Mouse (Mus musculus) adrenal gland (tissue): ENCODE results near the gene Tpp2.
"Not testable (repeated sequence)": the region's sequence is repeated elsewhere in the genome, so short reads cannot be mapped to it uniquely, and the experiment has no call there.

Source experiments
- intact Hi-C: fragments of 180-260 bp; cut with DNase I; formaldehyde crosslinking; loops from one replicate; pipeline ENCODE4 v1.15.1; 2025
- long read RNA-seq, 2 experiments: library from polyadenylated mRNA; unstranded; transcript quantifications; one replicate each; pipeline ENCODE4 v2.0.0; 2020; ENCODE audit warnings: borderline replicate concordance in 1 of 2; ENCODE audit not compliant: insufficient replicate concordance in 1 of 2

Gene Tpp2
- long read RNA-seq, experiment 1, full-length matches to known transcripts, result 3 of 32 reads
- long read RNA-seq, experiment 1, partial matches to known transcripts, result 20 of 32 reads
- long read RNA-seq, experiment 1, other reads (novel, unspliced or antisense), result 9 of 32 reads
- long read RNA-seq, experiment 2, full-length matches to known transcripts, result 6 of 41 reads
- long read RNA-seq, experiment 2, partial matches to known transcripts, result 33 of 41 reads
- long read RNA-seq, experiment 2, other reads (novel, unspliced or antisense), result 2 of 41 reads

DNA sequence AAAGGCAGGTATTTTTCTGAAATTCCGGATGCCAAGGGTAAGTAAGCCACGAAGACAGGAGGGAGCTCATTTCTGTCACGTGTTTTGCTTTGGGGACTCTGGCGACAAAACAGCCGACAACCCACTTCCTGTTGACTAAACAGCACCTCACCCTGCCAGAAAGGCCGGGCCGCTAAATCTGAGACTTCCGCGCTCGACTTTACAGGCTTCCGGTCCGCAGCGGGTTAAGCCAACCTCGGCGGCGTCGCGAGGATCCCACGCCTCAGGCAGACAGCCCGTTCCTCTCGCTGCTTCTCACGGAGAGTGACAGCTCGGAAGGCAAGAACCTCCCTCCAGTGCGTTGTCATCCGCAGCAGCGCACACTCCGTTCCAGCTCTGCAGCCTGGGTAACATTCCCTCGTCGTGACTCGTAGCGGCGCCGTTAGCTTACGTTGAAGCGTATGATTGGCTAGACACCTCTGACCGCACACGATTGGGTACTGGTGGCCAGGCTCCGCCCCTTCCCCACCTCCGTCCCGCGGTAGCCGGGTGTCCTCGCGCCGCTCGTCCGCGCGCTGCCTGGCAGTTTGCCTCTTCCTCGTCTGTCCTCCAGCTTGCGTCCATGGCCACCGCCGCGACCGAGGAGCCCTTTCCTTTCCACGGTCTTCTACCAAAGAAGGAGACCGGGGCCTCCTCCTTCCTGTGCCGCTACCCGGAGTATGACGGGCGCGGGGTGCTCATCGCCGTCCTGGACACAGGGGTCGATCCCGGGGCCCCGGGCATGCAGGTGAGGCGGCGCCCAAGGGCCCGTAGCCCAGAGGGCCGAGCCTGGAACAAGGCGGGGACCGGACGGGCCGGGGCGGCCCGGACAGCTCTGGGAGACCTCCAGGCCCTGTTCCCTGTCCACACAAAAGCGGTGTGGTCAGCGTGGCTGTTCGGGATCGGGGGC is at the start of gene Tpp2:
TSS of gene Tpp2 (plus strand) at position 160 of the 928 bp plus-strand sequence.
- intact Hi-C loops, result no loop called here

- intact Hi-C loops, result not testable (repeated sequence)
Observed at GRCm38 (mm10) chr1:43888358-43888757, 45.1 kb upstream of the Tpp2 start.

DNA sequence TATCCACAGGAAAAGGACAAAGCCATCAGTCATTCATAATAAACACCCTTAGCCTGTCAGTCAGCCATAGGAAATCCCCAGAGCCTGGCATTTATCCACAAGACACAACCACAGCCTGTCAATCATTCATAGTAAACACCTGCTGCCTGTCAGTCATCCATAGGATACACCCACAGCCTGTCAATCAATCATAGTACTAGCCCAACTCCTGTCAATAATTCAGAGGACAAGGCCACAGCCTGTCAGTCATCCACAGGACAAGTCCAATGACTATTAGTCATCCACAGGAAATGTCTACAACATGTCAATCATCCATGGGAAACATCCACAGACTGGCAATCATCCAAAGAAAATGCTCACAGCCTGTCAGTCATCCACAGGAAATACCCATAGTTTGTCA is 37.7 kb upstream of the Tpp2 start:
- intact Hi-C loops, result loop anchor here (5.0 kb wide), 1 partner anchor 147 kb away; no protein-coding TSS in a partner anchor

DNA sequence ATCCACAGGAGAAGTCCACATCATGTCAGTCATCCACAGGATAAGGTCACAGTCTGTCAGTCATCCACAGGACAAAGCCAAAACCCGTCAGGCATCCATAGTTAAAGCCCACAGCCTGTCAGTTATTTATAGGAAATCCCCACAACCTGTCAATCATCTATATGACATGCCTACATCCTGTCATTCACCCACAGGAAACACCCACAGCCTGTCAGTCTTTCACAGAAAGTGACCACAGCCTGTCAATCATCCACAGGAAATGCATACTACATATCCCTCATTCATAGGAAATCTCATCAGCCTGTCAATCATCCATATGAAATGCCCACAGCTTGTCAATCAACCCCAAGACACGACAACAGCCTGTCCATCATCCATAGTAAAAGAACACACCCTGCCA is 36.3 kb upstream of the Tpp2 start:
- intact Hi-C loops, result loop anchor here (5.0 kb wide), 1 partner anchor 145 kb away; no protein-coding TSS in a partner anchor

GRCm38 (mm10) chr1:43897987-43898386 is 35.5 kb upstream of the Tpp2 start:
- intact Hi-C loops, result loop anchor here (5.0 kb wide), 1 partner anchor 144 kb away; no protein-coding TSS in a partner anchor

- intact Hi-C loops, result loop anchor here (1.0 to 5.0 kb wide), 2 partner anchors 139 to 143 kb away; no protein-coding TSS in a partner anchor
Observed at GRCm38 (mm10) chr1:43898991-43899714, 34.3 kb upstream of the Tpp2 start.

DNA sequence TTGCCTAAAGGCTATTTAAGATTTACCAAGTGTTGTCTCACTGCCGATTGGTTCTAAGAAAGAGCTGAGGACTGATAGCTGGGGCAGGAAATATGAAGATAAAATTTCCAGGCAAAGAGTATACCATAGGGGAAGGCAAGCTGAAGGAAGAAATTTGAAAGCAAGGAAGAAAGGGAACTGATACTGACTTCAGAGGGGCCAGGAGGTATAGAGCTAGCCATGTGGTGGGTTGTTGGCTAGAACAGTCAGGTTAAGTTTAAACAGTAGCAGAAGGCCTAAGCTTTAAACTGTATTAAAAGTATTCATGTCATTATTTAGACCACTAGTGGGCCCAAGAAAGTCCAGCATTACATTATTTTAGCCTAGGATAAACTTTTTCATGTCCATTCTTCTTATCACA is 31.0 kb upstream of the Tpp2 start:
- intact Hi-C loops, result loop anchor here (5.0 kb wide), 1 partner anchor 160 kb away; the partner anchor contains the start of gene Gm8251

DNA sequence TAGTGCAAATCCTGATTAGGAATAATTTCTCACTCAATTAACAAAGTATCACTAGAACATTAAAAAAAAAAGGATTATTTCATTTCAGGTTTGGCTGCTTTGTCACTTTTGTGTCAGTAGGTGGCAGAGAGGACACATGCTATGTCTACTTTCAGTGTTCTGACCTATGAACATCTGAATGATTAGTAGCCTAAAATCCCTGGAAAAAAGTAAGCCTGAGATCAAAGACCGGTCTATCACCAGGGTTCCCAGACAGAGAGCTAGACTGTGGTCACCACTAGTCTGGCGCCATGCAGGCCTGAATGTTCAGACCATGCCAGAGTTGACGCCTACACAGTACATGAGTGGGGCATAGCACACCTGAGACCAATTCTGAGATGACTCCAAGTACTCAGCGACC is 30.6 kb upstream of the Tpp2 start:
- intact Hi-C loops, result loop anchor here (5.0 kb wide), 1 partner anchor 159 kb away; the partner anchor contains the start of gene Gm8251

- intact Hi-C loops, result no loop called here
Observed at GRCm38 (mm10) chr1:43915428-43915827, 18.0 kb upstream of the Tpp2 start.

- intact Hi-C loops, result no loop called here
Observed at GRCm38 (mm10) chr1:43916854-43917253, 16.6 kb upstream of the Tpp2 start.

DNA sequence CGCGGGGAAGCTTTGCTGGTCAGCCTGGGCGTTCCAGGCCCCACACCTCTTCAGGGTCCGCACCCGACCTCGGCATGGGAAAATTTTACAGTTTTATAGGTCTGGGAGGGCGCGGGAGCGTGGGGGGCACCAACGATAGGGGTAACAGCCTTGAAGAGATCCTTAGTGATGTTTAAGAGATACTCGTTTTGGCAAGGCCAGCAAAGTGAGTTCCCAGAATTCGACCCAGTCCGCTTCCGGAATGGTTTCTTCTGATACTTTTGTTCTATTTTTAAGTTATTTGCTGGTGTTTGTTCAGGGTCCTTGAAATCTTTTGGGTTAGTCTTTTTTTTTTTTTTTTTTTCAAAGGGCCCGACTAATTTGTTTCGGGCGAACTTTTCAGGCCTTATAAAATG is 966 bp downstream of the Tpp2 start:
- intact Hi-C loops, result no loop called here

- intact Hi-C loops, result no loop called here
Observed at GRCm38 (mm10) chr1:43939310-43939709, 5.9 kb downstream of the Tpp2 start.

DNA sequence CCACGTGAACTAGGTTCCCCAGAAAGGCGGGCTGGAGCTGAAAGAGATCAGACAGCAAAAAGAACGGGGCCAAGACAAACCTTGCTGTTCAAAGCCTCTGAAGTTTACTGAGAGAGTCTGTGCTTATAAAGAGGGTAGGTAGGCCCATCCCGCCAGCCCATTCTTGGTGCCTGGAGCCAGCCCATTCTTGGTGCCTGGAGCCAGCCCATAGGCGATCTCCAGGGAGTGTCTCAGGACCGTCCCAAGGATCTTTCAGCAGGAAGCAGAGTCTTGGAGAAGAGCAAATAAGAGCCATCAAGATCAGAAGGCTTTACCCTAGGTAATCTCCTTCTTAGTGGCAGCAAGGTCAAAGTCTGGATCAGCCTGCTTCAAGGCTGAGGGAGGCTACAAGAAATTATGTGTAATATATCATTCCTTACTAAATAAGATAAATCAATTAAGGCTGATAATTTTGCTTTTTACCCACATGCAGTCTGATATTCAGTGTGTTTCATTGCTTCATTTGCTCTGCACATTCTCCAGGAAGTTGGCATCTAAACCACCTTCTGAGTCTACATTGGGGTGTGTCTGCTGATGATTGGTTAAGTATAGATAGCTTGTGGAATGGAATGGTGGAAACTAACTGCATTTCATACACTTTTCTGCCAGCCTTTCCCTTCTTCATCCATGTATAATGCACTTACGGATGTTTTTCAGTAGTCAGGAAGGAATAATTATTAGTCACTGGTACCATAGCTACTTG is 8.2 kb downstream of the Tpp2 start:
- intact Hi-C loops, result no loop called here

GRCm38 (mm10) chr1:43942814-43943213 is 9.4 kb downstream of the Tpp2 start:
- intact Hi-C loops, result no loop called here

- intact Hi-C loops, result no loop called here
Observed at GRCm38 (mm10) chr1:43953679-43954078, 20.2 kb downstream of the Tpp2 start.

GRCm38 (mm10) chr1:43964381-43964780 is 30.9 kb downstream of the Tpp2 start:
- intact Hi-C loops, result no loop called here

DNA sequence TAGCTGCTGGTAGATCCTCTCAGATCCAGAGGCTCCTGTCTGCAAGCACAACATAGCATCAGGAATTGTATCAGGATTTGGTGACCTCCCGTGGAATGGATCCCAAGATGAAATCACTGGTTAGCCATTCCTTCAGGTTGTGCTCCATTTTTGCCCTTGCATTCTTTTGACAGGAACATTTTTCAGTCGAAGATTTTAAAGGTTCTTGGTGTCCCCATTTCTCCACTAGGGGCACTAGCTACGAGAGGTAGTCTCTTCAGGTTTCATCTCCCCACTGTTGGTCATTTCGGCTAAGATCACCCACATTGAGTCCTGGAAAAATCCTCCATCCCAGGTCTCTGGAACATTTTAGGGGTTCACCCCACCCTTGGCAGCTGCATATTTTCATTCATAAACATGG is 33.3 kb downstream of the Tpp2 start:
- intact Hi-C loops, result loop anchor here (5.0 kb wide), 1 partner anchor 36 kb away; no protein-coding TSS in a partner anchor

- intact Hi-C loops, result loop anchor here (5.0 kb wide), 1 partner anchor 33 kb away; no protein-coding TSS in a partner anchor
Observed at GRCm38 (mm10) chr1:43969361-43969760, 35.9 kb downstream of the Tpp2 start.

GRCm38 (mm10) chr1:43971089-43971488 is 37.6 kb downstream of the Tpp2 start:
- intact Hi-C loops, result no loop called here

- intact Hi-C loops, result no loop called here
Observed at GRCm38 (mm10) chr1:43996914-43997589, 63.6 kb downstream of the Tpp2 start.
